Comparison of ENCODE assay signal across 26 mouse cellular contexts in genomic region chr11:71444056-71444455, GRCm38 (mm10).
DNase-seq lines count a peak whose midpoint lies in the region; ATAC-seq and TF ChIP-seq lines count a peak whose summit lies in the region.
"Had no signal": no experiment of that assay in that cellular context is flagged by ENCODE, and none has a peak within 500 bp of the region (broad histone marks: within the 10 kb centered on the region; RNA-seq: fewer than 3 reads in every experiment).

No protein-coding gene starts in this region.

- 43% methylated on average over 6 of the region's 6 CpGs for WGBS in midbrain, postnatal 0 days
- WGBS in midbrain, embryonic 13.5 days: 48% methylated on average over 6 of the region's 6 CpGs
- 43% methylated on average over 6 of the region's 6 CpGs for WGBS in olfactory bulb, adult 2 months

- H3K9me3 ChIP-seq in midbrain, postnatal 0 days (ENCODE audit: low read length): no peaks in the 10 kb centered on the region
- H3K9me3 ChIP-seq in midbrain, embryonic 13.5 days: no peaks in the 10 kb centered on the region
- H3K9me3 ChIP-seq: embryonic facial prominence, embryonic 13.5 days; forebrain, embryonic 15.5 days; heart, embryonic 12.5 days; kidney, embryonic 15.5 days; limb, embryonic 13.5 days; lung, embryonic 15.5 days; midbrain, embryonic 12.5 days; neural tube, embryonic 15.5 days had no signal

- H3K4me2 ChIP-seq in midbrain, postnatal 0 days (ENCODE audit: low read depth, low read length, poor library complexity, severe bottlenecking): no peak overlapping the region
- no peak overlapping the region for H3K4me2 ChIP-seq in midbrain, embryonic 13.5 days (replicated peaks)
- H3K4me2 ChIP-seq: embryonic facial prominence, embryonic 13.5 days; forebrain, embryonic 15.5 days; heart, embryonic 12.5 days; hindbrain, embryonic 14.5 days; kidney, embryonic 15.5 days; limb, embryonic 13.5 days; liver, embryonic 11.5 days; lung, embryonic 15.5 days; midbrain, embryonic 12.5 days; neural tube, embryonic 15.5 days had no signal

- no peak overlapping the region for H3K4me3 ChIP-seq in midbrain, postnatal 0 days (ENCODE audit: low read depth, low read length)
- H3K4me3 ChIP-seq in midbrain, embryonic 13.5 days (replicated peaks): no peak overlapping the region
- no peak overlapping the region for H3K4me3 ChIP-seq in olfactory bulb, adult 2 months (ENCODE audit: insufficient read depth, low read depth, low read length)
- H3K4me3 ChIP-seq: embryonic facial prominence, embryonic 13.5 days; erythroblast, embryonic 14.5 days; forebrain, embryonic 15.5 days; heart, embryonic 12.5 days; kidney, embryonic 15.5 days; limb, embryonic 13.5 days; lung, embryonic 15.5 days; midbrain, embryonic 12.5 days; neural tube, embryonic 15.5 days had no signal

- H3K4me1 ChIP-seq in midbrain, postnatal 0 days (ENCODE audit: insufficient read depth, low read length): peaks cover 10% of the 10 kb centered on the region; the same call in 1 of the 2 replicates
- H3K4me1 ChIP-seq in midbrain, embryonic 13.5 days (replicated peaks): peaks cover 34% of the 10 kb centered on the region
- peaks cover 22% of the 10 kb centered on the region for H3K4me1 ChIP-seq in olfactory bulb, adult 2 months (ENCODE audit: control insufficient read depth, insufficient read depth, low read length)
- H3K4me1 ChIP-seq: lung, embryonic 15.5 days had no signal

- TF ChIP-seq POLR2A in olfactory bulb, adult 2 months (IDR thresholded peaks at IDR 0.05; ENCODE audit: insufficient read depth, low read depth, low read length): no peak

- DNase-seq in frontal cortex, postnatal 36 days (ENCODE audit: low spot score in 2 of 2): no peak
- peak; percentile 33 for DNase-seq in midbrain, postnatal 0 days (ENCODE audit: low spot score)
- DNase-seq in T-cell, adult 2 months (ENCODE audit: low spot score): no peak
- DNase-seq: adrenal gland, adult 8-10 months; B cell, adult 2 months; cerebellum, adult 11 months; cerebellum, adult 9-10 months; embryo, embryonic 11 days; gastrocnemius, postnatal 14 days; kidney, adult 18-20 months; kidney, postnatal 25 days; right cerebral cortex, postnatal 4 days had no signal

- no peaks in the 10 kb centered on the region for H3K27me3 ChIP-seq in midbrain, postnatal 0 days (ENCODE audit: insufficient read depth, low read length)
- H3K27me3 ChIP-seq in midbrain, embryonic 13.5 days: no peaks in the 10 kb centered on the region
- H3K27me3 ChIP-seq: forebrain, embryonic 15.5 days; midbrain, embryonic 12.5 days; neural tube, embryonic 15.5 days had no signal

- no peak overlapping the region for H3K27ac ChIP-seq in midbrain, postnatal 0 days (ENCODE audit: low read depth, low read length)
- H3K27ac ChIP-seq in midbrain, embryonic 13.5 days: no peak overlapping the region
- H3K27ac ChIP-seq in olfactory bulb, adult 2 months (ENCODE audit: insufficient read depth, low read depth, low read length): 0 out of 2 replicates have a peak overlapping the region, but pooled peaks have one; percentile 21
- H3K27ac ChIP-seq: embryonic facial prominence, embryonic 13.5 days; forebrain, embryonic 15.5 days; hindbrain, embryonic 14.5 days; kidney, embryonic 15.5 days; limb, embryonic 13.5 days; lung, embryonic 15.5 days; midbrain, embryonic 12.5 days; neural tube, embryonic 15.5 days had no signal

- TF ChIP-seq CTCF in midbrain, postnatal 0 days (IDR thresholded peaks at IDR 0.05): 0 out of 2 replicates have a peak, but pooled peaks have one; percentile 8
- TF ChIP-seq CTCF in olfactory bulb, adult 2 months (IDR thresholded peaks at IDR 0.05; ENCODE audit: insufficient read depth, low read depth, low read length): no peak

- no peaks in the 10 kb centered on the region for H3K36me3 ChIP-seq in midbrain, postnatal 0 days (ENCODE audit: insufficient read depth, low read length)
- no peaks in the 10 kb centered on the region for H3K36me3 ChIP-seq in midbrain, embryonic 13.5 days
- H3K36me3 ChIP-seq: embryonic facial prominence, embryonic 13.5 days; forebrain, embryonic 15.5 days; heart, embryonic 12.5 days; kidney, embryonic 15.5 days; limb, embryonic 13.5 days; lung, embryonic 15.5 days; midbrain, embryonic 12.5 days; neural tube, embryonic 15.5 days had no signal

- ATAC-seq in frontal cortex, adult (ENCODE audit: low TSS enrichment): 0 out of 2 replicates have a peak, but pooled peaks have one; percentile 26
- no peak for ATAC-seq in midbrain, postnatal 0 days (ENCODE audit: low FRiP score)
- ATAC-seq in midbrain, embryonic 13.5 days: no peak
- ATAC-seq: forebrain, embryonic 15.5 days had no signal

- H3K9ac ChIP-seq in midbrain, postnatal 0 days (replicated peaks; ENCODE audit: low read length, poor library complexity, severe bottlenecking): no peak overlapping the region
- no peak overlapping the region for H3K9ac ChIP-seq in midbrain, embryonic 13.5 days (replicated peaks)
- H3K9ac ChIP-seq: embryonic facial prominence, embryonic 13.5 days; forebrain, embryonic 15.5 days; heart, embryonic 12.5 days; hindbrain, embryonic 14.5 days; kidney, embryonic 15.5 days; limb, embryonic 13.5 days; lung, embryonic 15.5 days; midbrain, embryonic 12.5 days; neural tube, embryonic 15.5 days had no signal
